Mouse (Mus musculus): ENCODE measurements around the gene Zfp324. TPM values are rescaled to one million over a fixed set of nuclear protein-coding genes. Genes with fewer than 3 reads are reported as not detected.

Zfp324 gene
- polyA plus RNA-seq, 1 experiment from 2014 or later, result 13.6 TPM

- Histone ChIP-seq H3K4me1 (peaks cover 5% of the 10 kb centered on the region; the same call in 1 of the 2 replicates), H3K9ac (no peak overlapping the region), H3K4me2 (replicated peaks) (no peak overlapping the region), H3K36me3 (peaks cover 27% of the 10 kb centered on the region), H3K27ac (no peak overlapping the region), H3K4me3 (no peak overlapping the region), H3K27me3 (no peaks in the 10 kb centered on the region), H3K9me3 (no peaks in the 10 kb centered on the region)
- WGBS, result 65% methylated on average over 1 of the region's 1 CpGs
- no peak for ATAC-seq (ENCODE audit: low FRiP score, low read depth)
Observed at GRCm38 (mm10) chr7:13001584-13001983, 35.9 kb downstream of the Zfp324 start.

- no peaks in the 10 kb centered on the region for H3K9me3 ChIP-seq
- no peak overlapping the region for H3K4me3 ChIP-seq
- no peak overlapping the region for H3K4me2 ChIP-seq (replicated peaks)
- ATAC-seq (ENCODE audit: low FRiP score, low read depth), result no peak
- peaks cover 22% of the 10 kb centered on the region for H3K4me1 ChIP-seq
- WGBS, result 75% methylated on average over 5 of the region's 5 CpGs
- no peak overlapping the region for H3K9ac ChIP-seq
- peaks cover 41% of the 10 kb centered on the region for H3K36me3 ChIP-seq
- H3K27ac ChIP-seq, result no peak overlapping the region
- H3K27me3 ChIP-seq, result peaks cover 10% of the 10 kb centered on the region
Observed at GRCm38 (mm10) chr7:13003380-13003779, 37.7 kb downstream of the Zfp324 start.

- 85% methylated on average over 17 of the region's 17 CpGs for WGBS
- Histone ChIP-seq H3K4me3 (no peak overlapping the region), H3K27ac (no peak overlapping the region), H3K27me3 (peaks cover 10% of the 10 kb centered on the region), H3K9me3 (no peaks in the 10 kb centered on the region), H3K36me3 (peaks cover 41% of the 10 kb centered on the region), H3K9ac (0 out of 2 replicates have a peak overlapping the region, but pooled peaks have one; percentile 32), H3K4me1 (peaks cover 35% of the 10 kb centered on the region), H3K4me2 (replicated peaks) (no peak overlapping the region)
- no peak for ATAC-seq (ENCODE audit: low FRiP score, low read depth)
Observed at GRCm38 (mm10) chr7:13006011-13006410, 40.4 kb downstream of the Zfp324 start.

GRCm38 (mm10) chr7:13006531-13006930, 40.9 kb downstream of the Zfp324 start:
- H3K27ac ChIP-seq, result no peak overlapping the region
- peak overlapping the region; percentile 21; the same call in 1 of the 2 replicates for H3K4me3 ChIP-seq
- no peak for ATAC-seq (ENCODE audit: low FRiP score, low read depth)
- H3K9ac ChIP-seq, result 0 out of 2 replicates have a peak overlapping the region, but pooled peaks have one; percentile 91
- WGBS, result 78% methylated on average over 10 of the region's 10 CpGs
- peak overlapping the region; percentile 45; the same call in 1 of the 2 replicates for H3K4me2 ChIP-seq (replicated peaks)
- H3K9me3 ChIP-seq, result no peaks in the 10 kb centered on the region
- peaks cover 35% of the 10 kb centered on the region for H3K4me1 ChIP-seq
- peaks cover 10% of the 10 kb centered on the region for H3K27me3 ChIP-seq
- peaks cover 41% of the 10 kb centered on the region for H3K36me3 ChIP-seq

GRCm38 (mm10) chr7:13007341-13008092, 41.9 kb downstream of the Zfp324 start:
- Histone ChIP-seq H3K4me3 (peak overlapping the region; percentile 21), H3K27me3 (peaks cover 10% of the 10 kb centered on the region), H3K27ac (no peak overlapping the region), H3K36me3 (peaks cover 41% of the 10 kb centered on the region), H3K4me2 (replicated peaks) (peak overlapping the region; percentile 45), H3K4me1 (peaks cover 35% of the 10 kb centered on the region), H3K9me3 (no peaks in the 10 kb centered on the region), H3K9ac (peak overlapping the region; percentile 91)
- 39% methylated on average over 57 of the region's 57 CpGs for WGBS
- ATAC-seq (ENCODE audit: low FRiP score, low read depth), result no peak

GRCm38 (mm10) chr7:13009143-13010004, 43.7 kb downstream of the Zfp324 start:
- peak; percentile 90 for ATAC-seq (ENCODE audit: low FRiP score, low read depth)
- no peaks in the 10 kb centered on the region for H3K9me3 ChIP-seq
- peaks cover 10% of the 10 kb centered on the region for H3K27me3 ChIP-seq
- peak overlapping the region; percentile 91 for H3K9ac ChIP-seq
- under 1% methylated on average over 42 of the region's 42 CpGs for WGBS
- peak overlapping the region; percentile 84 for H3K4me2 ChIP-seq (replicated peaks)
- H3K36me3 ChIP-seq, result peaks cover 33% of the 10 kb centered on the region
- peak overlapping the region; percentile 97 for H3K27ac ChIP-seq
- H3K4me3 ChIP-seq, result peak overlapping the region; percentile 67
- H3K4me1 ChIP-seq, result peaks cover 35% of the 10 kb centered on the region

GRCm38 (mm10) chr7:13010005-13010908, 44.6 kb downstream of the Zfp324 start, which contains the start of gene Zbtb45:
Gene Zbtb45 (minus strand): TSS chr7:13010034.
- Histone ChIP-seq H3K4me3 (peak within 1 kb of the TSS; percentile 67), H3K36me3 (peaks cover 26% of the 10 kb centered on the region), H3K9me3 (no peaks in the 10 kb centered on the region), H3K4me1 (peaks cover 35% of the 10 kb centered on the region), H3K27me3 (peaks cover 10% of the 10 kb centered on the region), H3K4me2 (replicated peaks) (peak within 1 kb of the TSS; percentile 84), H3K9ac (peak within 1 kb of the TSS; percentile 91), H3K27ac (peak within 1 kb of the TSS; percentile 97)
- no peak for ATAC-seq (ENCODE audit: low FRiP score, low read depth)
- 16% methylated on average over 26 of the region's 26 CpGs for WGBS

- no peak for ATAC-seq (ENCODE audit: low FRiP score, low read depth)
- H3K9ac ChIP-seq, result no peak overlapping the region
- 63% methylated on average over 4 of the region's 4 CpGs for WGBS
- H3K4me2 ChIP-seq (replicated peaks), result no peak overlapping the region
- H3K4me1 ChIP-seq, result peaks cover 10% of the 10 kb centered on the region
- no peak overlapping the region for H3K4me3 ChIP-seq
- no peaks in the 10 kb centered on the region for H3K36me3 ChIP-seq
- H3K27me3 ChIP-seq, result no peaks in the 10 kb centered on the region
- H3K27ac ChIP-seq, result no peak overlapping the region
- H3K9me3 ChIP-seq, result no peaks in the 10 kb centered on the region
Observed at GRCm38 (mm10) chr7:13013671-13014070, 48.0 kb downstream of the Zfp324 start.

GRCm38 (mm10) chr7:13014275-13014839, 48.7 kb downstream of the Zfp324 start:
- no peak for ATAC-seq (ENCODE audit: low FRiP score, low read depth)

GRCm38 (mm10) chr7:13015217-13015616, 49.6 kb downstream of the Zfp324 start:
- no peaks in the 10 kb centered on the region for H3K36me3 ChIP-seq
- ATAC-seq (ENCODE audit: low FRiP score, low read depth), result no peak
- H3K4me3 ChIP-seq, result no peak overlapping the region
- no peak overlapping the region for H3K27ac ChIP-seq
- no peak overlapping the region for H3K4me2 ChIP-seq (replicated peaks)
- H3K9me3 ChIP-seq, result no peaks in the 10 kb centered on the region
- H3K27me3 ChIP-seq, result no peaks in the 10 kb centered on the region
- peaks cover 5% of the 10 kb centered on the region for H3K4me1 ChIP-seq
- no peak overlapping the region for H3K9ac ChIP-seq
- 71% methylated on average over 1 of the region's 1 CpGs for WGBS

More at GRCm38 (mm10) chr7:13014275-13014839, 48.7 kb downstream of the Zfp324 start:
- WGBS, result 35% methylated on average over 6 of the region's 6 CpGs
- no peaks in the 10 kb centered on the region for H3K27me3 ChIP-seq
- H3K4me3 ChIP-seq, result no peak overlapping the region
- H3K36me3 ChIP-seq, result no peaks in the 10 kb centered on the region
- H3K4me1 ChIP-seq, result peaks cover 6% of the 10 kb centered on the region
- H3K27ac ChIP-seq, result no peak overlapping the region
- H3K9me3 ChIP-seq, result no peaks in the 10 kb centered on the region
- no peak overlapping the region for H3K4me2 ChIP-seq (replicated peaks)
- no peak overlapping the region for H3K9ac ChIP-seq
